Mouse (Mus musculus): ENCODE data around the gene Ecsit. TPM values are rescaled to one million over a fixed set of nuclear protein-coding genes. Genes with fewer than 3 reads are reported as not detected.

The Ecsit gene
- total and polyA plus RNA-seq, 3 experiments: 92.5 to 169 (median 106) TPM

- Histone ChIP-seq H3K4me1 (ENCODE audit: control insufficient read depth, insufficient read depth, low read length) (no peaks in the 10 kb centered on the region), H3K27ac (no peak overlapping the region), H3K9ac (ENCODE audit: low read depth, low read length) (no peak overlapping the region), H3K36me3 (ENCODE audit: control insufficient read depth, insufficient read depth, low read length) (no peaks in the 10 kb centered on the region), H3K79me2 (replicated peaks; ENCODE audit: control insufficient read depth, insufficient read depth, low read length) (no peaks in the 10 kb centered on the region), H3K4me3 (no peak overlapping the region), H3K27me3 (ENCODE audit: control insufficient read depth, insufficient read depth, low read length) (peaks cover 14% of the 10 kb centered on the region)
- TF ChIP-seq EP300 (IDR thresholded peaks at IDR 0.05; ENCODE audit: insufficient read depth, low read depth, low read length): no peak
- no peak for TF ChIP-seq POLR2A (IDR thresholded peaks at IDR 0.05; ENCODE audit: insufficient read depth, low read depth, low read length)
- peak; percentile 65 for TF ChIP-seq CTCF (IDR thresholded peaks at IDR 0.05)
- WGBS: 3% methylated on average over 32 of the region's 32 CpGs
- DNase-seq: peak; percentile 59 to 64
- intact Hi-C loops (cut with DNase I): no loop called here
These were observed 30.7 kb downstream of the Ecsit start for GRCm38 (mm10) chr9:22054411-22055076.

GRCm38 (mm10) chr9:22053657-22054056 is 31.6 kb downstream of the Ecsit start:
- intact Hi-C loops (cut with DNase I): no loop called here
- no peak overlapping the region for H3K4me3 ChIP-seq
- H3K79me2 ChIP-seq (replicated peaks; ENCODE audit: control insufficient read depth, insufficient read depth, low read length): no peaks in the 10 kb centered on the region
- TF ChIP-seq CTCF (IDR thresholded peaks at IDR 0.05): no peak
- TF ChIP-seq EP300 (IDR thresholded peaks at IDR 0.05; ENCODE audit: insufficient read depth, low read depth, low read length): no peak
- no peak for TF ChIP-seq POLR2A (IDR thresholded peaks at IDR 0.05; ENCODE audit: insufficient read depth, low read depth, low read length)
- no peak for DNase-seq
- H3K4me1 ChIP-seq (ENCODE audit: control insufficient read depth, insufficient read depth, low read length): no peaks in the 10 kb centered on the region
- H3K27ac ChIP-seq: no peak overlapping the region
- H3K36me3 ChIP-seq (ENCODE audit: control insufficient read depth, insufficient read depth, low read length): no peaks in the 10 kb centered on the region
- peaks cover 14% of the 10 kb centered on the region for H3K27me3 ChIP-seq (ENCODE audit: control insufficient read depth, insufficient read depth, low read length)
- WGBS: 25% methylated on average over 7 of the region's 7 CpGs
- no peak overlapping the region for H3K9ac ChIP-seq (ENCODE audit: low read depth, low read length)

- Histone ChIP-seq H3K27me3 (ENCODE audit: control insufficient read depth, insufficient read depth, low read length) (peaks cover 14% of the 10 kb centered on the region), H3K4me3 (peak within 1 kb of the TSS; percentile 35; the same call in 1 of the 2 replicates), H3K27ac (no peak within 1 kb of the TSS), H3K79me2 (replicated peaks; ENCODE audit: control insufficient read depth, insufficient read depth, low read length) (no peaks in the 10 kb centered on the region), H3K9ac (ENCODE audit: low read depth, low read length) (no peak within 1 kb of the TSS), H3K4me1 (ENCODE audit: control insufficient read depth, insufficient read depth, low read length) (no peaks in the 10 kb centered on the region), H3K36me3 (ENCODE audit: control insufficient read depth, insufficient read depth, low read length) (no peaks in the 10 kb centered on the region)
- no peak for DNase-seq
- TF ChIP-seq EP300 (IDR thresholded peaks at IDR 0.05; ENCODE audit: insufficient read depth, low read depth, low read length) (no peak), CTCF (IDR thresholded peaks at IDR 0.05) (no peak), POLR2A (IDR thresholded peaks at IDR 0.05; ENCODE audit: insufficient read depth, low read depth, low read length) (no peak)
- 3% methylated on average over 26 of the region's 28 CpGs for WGBS
- intact Hi-C loops (cut with DNase I): no loop called here
These were observed 33.3 kb downstream of the Ecsit start, which contains the start of gene Elavl3 for GRCm38 (mm10) chr9:22051958-22052254. Gene Elavl3, minus strand, starts transcription at chr9:22052023.

- WGBS: 3% methylated on average over 66 of the region's 67 CpGs
- TF ChIP-seq EP300 (IDR thresholded peaks at IDR 0.05; ENCODE audit: insufficient read depth, low read depth, low read length): no peak
- TF ChIP-seq POLR2A (IDR thresholded peaks at IDR 0.05; ENCODE audit: insufficient read depth, low read depth, low read length): no peak
- TF ChIP-seq CTCF (IDR thresholded peaks at IDR 0.05): no peak
- peaks cover 14% of the 10 kb centered on the region for H3K27me3 ChIP-seq (ENCODE audit: control insufficient read depth, insufficient read depth, low read length)
- H3K9ac ChIP-seq (ENCODE audit: low read depth, low read length): no peak overlapping the region
- intact Hi-C loops (cut with DNase I): no loop called here
- no peak for DNase-seq
- no peaks in the 10 kb centered on the region for H3K4me1 ChIP-seq (ENCODE audit: control insufficient read depth, insufficient read depth, low read length)
- peak overlapping the region; percentile 35; the same call in 1 of the 2 replicates for H3K4me3 ChIP-seq
- H3K27ac ChIP-seq: no peak overlapping the region
- no peaks in the 10 kb centered on the region for H3K36me3 ChIP-seq (ENCODE audit: control insufficient read depth, insufficient read depth, low read length)
- H3K79me2 ChIP-seq (replicated peaks; ENCODE audit: control insufficient read depth, insufficient read depth, low read length): no peaks in the 10 kb centered on the region
These were observed 33.9 kb downstream of the Ecsit start for GRCm38 (mm10) chr9:22051161-22051957.

GRCm38 (mm10) chr9:22050351-22050889 is 34.8 kb downstream of the Ecsit start:
- Histone ChIP-seq H3K4me3 (peak overlapping the region; percentile 35; the same call in 1 of the 2 replicates), H3K79me2 (replicated peaks; ENCODE audit: control insufficient read depth, insufficient read depth, low read length) (no peaks in the 10 kb centered on the region), H3K4me1 (ENCODE audit: control insufficient read depth, insufficient read depth, low read length) (no peaks in the 10 kb centered on the region), H3K36me3 (ENCODE audit: control insufficient read depth, insufficient read depth, low read length) (no peaks in the 10 kb centered on the region), H3K27ac (no peak overlapping the region), H3K9ac (ENCODE audit: low read depth, low read length) (no peak overlapping the region), H3K27me3 (ENCODE audit: control insufficient read depth, insufficient read depth, low read length) (peaks cover 14% of the 10 kb centered on the region)
- DNase-seq: peak; percentile 46 to 57
- intact Hi-C loops (cut with DNase I): no loop called here
- WGBS: 3% methylated on average over 43 of the region's 43 CpGs
- TF ChIP-seq EP300 (IDR thresholded peaks at IDR 0.05; ENCODE audit: insufficient read depth, low read depth, low read length) (no peak), POLR2A (IDR thresholded peaks at IDR 0.05; ENCODE audit: insufficient read depth, low read depth, low read length) (no peak), CTCF (IDR thresholded peaks at IDR 0.05) (no peak)
